Mouse (Mus musculus): ENCODE data around the gene Wnt3a. TPM values are rescaled to one million over a fixed set of nuclear protein-coding genes. Genes with fewer than 3 reads are reported as not detected.

The Wnt3a gene
- polyA plus RNA-seq, 2 experiments, result 1.2 to 1.3 TPM

DNA sequence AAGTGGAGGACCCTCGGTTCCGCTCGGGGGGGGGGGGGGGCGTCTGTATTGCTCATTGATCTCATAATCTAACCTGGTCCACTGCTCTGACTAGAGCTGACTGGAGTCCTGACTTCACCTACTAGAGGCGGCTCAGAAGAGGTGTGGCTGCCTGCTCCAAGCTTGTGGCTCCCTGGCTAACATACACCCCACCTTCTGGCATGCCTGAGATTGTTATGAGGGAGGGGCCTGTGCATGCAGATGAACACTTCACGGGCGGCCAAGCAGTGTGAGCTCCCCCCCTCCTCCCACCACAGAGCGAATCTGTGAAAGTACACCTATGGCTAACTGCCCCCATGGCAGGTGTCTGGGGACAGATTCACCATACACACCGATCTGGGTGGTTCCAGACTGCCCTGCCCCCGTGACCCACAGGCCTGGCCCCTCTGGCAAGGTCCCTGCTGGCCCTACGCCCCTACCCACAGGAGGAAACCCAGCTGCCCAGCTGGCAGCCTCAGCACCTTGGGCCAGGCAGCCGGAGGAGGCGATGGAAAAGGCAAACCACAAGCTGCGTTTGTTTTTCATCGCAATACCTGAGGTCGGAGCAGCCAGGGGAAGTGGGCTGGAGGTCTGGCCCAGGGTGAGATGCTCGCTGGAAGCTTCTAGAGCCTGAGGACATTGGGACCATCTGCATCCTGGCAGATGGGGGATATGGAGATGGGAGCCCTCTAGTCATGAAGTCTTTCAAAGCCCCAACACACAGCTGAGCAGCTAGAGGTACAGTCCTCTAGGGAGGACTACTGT is 22.7 kb upstream of the Wnt3a start:
- Histone ChIP-seq H3K36me3 (ENCODE audit: control insufficient read depth, insufficient read depth, low read length) (no peaks in the 10 kb centered on the region), H3K27ac (replicated peaks; ENCODE audit: low read depth, low read length) (no peak overlapping the region)

GRCm38 (mm10) chr11:59312501-59312900 is 21.9 kb upstream of the Wnt3a start:
- H3K9ac ChIP-seq (ENCODE audit: low read depth, low read length, severe bottlenecking), result no peak overlapping the region
- H3K27me3 ChIP-seq (ENCODE audit: control insufficient read depth, insufficient read depth, low read length), result 0 out of 2 replicates have a peak, but pooled peaks cover 5% of the 10 kb centered on the region
- H3K4me3 ChIP-seq (replicated peaks; ENCODE audit: low read length), result no peak overlapping the region
- H3K9me3 ChIP-seq (ENCODE audit: control insufficient read depth, low read length), result no peaks in the 10 kb centered on the region
- 61% methylated on average over 8 of the region's 8 CpGs for WGBS
- ATAC-seq (ENCODE audit: low FRiP score, low read depth) (no peak), DNase-seq (ENCODE audit: low spot score) (no peak)
- no peak overlapping the region for H3K27ac ChIP-seq (replicated peaks; ENCODE audit: low read depth, low read length)
- TF ChIP-seq POLR2A (IDR thresholded peaks at IDR 0.05; ENCODE audit: borderline replicate concordance, extremely low read depth, insufficient read depth, insufficient read length), result no peak
- H3K36me3 ChIP-seq (ENCODE audit: control insufficient read depth, insufficient read depth, low read length), result no peaks in the 10 kb centered on the region
- H3K4me2 ChIP-seq (replicated peaks; ENCODE audit: low read depth, low read length, severe bottlenecking), result no peak overlapping the region
- peaks cover 66% of the 10 kb centered on the region for H3K4me1 ChIP-seq (ENCODE audit: control insufficient read depth, insufficient read depth, low read length)

More for the DNA sequence above, 22.7 kb upstream of the Wnt3a start:
- TF ChIP-seq POLR2A (IDR thresholded peaks at IDR 0.05; ENCODE audit: borderline replicate concordance, extremely low read depth, insufficient read depth, insufficient read length), result no peak
- Histone ChIP-seq H3K9me3 (ENCODE audit: control insufficient read depth, low read length) (no peaks in the 10 kb centered on the region), H3K4me3 (replicated peaks; ENCODE audit: low read length) (no peak overlapping the region), H3K4me2 (replicated peaks; ENCODE audit: low read depth, low read length, severe bottlenecking) (no peak overlapping the region), H3K4me1 (ENCODE audit: control insufficient read depth, insufficient read depth, low read length) (peaks cover 63% of the 10 kb centered on the region), H3K9ac (ENCODE audit: low read depth, low read length, severe bottlenecking) (0 out of 2 replicates have a peak overlapping the region, but pooled peaks have one; percentile 28), H3K27me3 (ENCODE audit: control insufficient read depth, insufficient read depth, low read length) (0 out of 2 replicates have a peak, but pooled peaks cover 3% of the 10 kb centered on the region)
- WGBS, result 55% methylated on average over 16 of the region's 17 CpGs
- no peak for ATAC-seq (ENCODE audit: low FRiP score, low read depth)
- DNase-seq (ENCODE audit: low spot score), result no peak

- no peak for TF ChIP-seq POLR2A (IDR thresholded peaks at IDR 0.05; ENCODE audit: borderline replicate concordance, extremely low read depth, insufficient read depth, insufficient read length)
- H3K27me3 ChIP-seq (ENCODE audit: control insufficient read depth, insufficient read depth, low read length), result peaks cover 7% of the 10 kb centered on the region; the same call in 1 of the 2 replicates
- DNase-seq (ENCODE audit: low spot score) (no peak), ATAC-seq (ENCODE audit: low FRiP score, low read depth) (no peak)
- H3K36me3 ChIP-seq (ENCODE audit: control insufficient read depth, insufficient read depth, low read length), result no peaks in the 10 kb centered on the region
- H3K9ac ChIP-seq (ENCODE audit: low read depth, low read length, severe bottlenecking), result no peak overlapping the region
- H3K4me3 ChIP-seq (replicated peaks; ENCODE audit: low read length), result no peak overlapping the region
- H3K4me2 ChIP-seq (replicated peaks; ENCODE audit: low read depth, low read length, severe bottlenecking), result no peak overlapping the region
- H3K4me1 ChIP-seq (ENCODE audit: control insufficient read depth, insufficient read depth, low read length), result peaks cover 66% of the 10 kb centered on the region
- no peak overlapping the region for H3K27ac ChIP-seq (replicated peaks; ENCODE audit: low read depth, low read length)
- WGBS, result 70% methylated on average over 6 of the region's 6 CpGs
- no peaks in the 10 kb centered on the region for H3K9me3 ChIP-seq (ENCODE audit: control insufficient read depth, low read length)
Measured at GRCm38 (mm10) chr11:59312060-59312459, 21.5 kb upstream of the Wnt3a start.

- H3K4me3 ChIP-seq (replicated peaks; ENCODE audit: low read length), result no peak overlapping the region
- H3K4me1 ChIP-seq (ENCODE audit: control insufficient read depth, insufficient read depth, low read length), result peaks cover 77% of the 10 kb centered on the region
- H3K27me3 ChIP-seq (ENCODE audit: control insufficient read depth, insufficient read depth, low read length), result peaks cover 20% of the 10 kb centered on the region
- H3K9ac ChIP-seq (ENCODE audit: low read depth, low read length, severe bottlenecking), result no peak overlapping the region
- H3K4me2 ChIP-seq (replicated peaks; ENCODE audit: low read depth, low read length, severe bottlenecking), result peak overlapping the region; percentile 90; the same call in 1 of the 2 replicates
- 66% methylated on average over 8 of the region's 8 CpGs for WGBS
- H3K36me3 ChIP-seq (ENCODE audit: control insufficient read depth, insufficient read depth, low read length), result no peaks in the 10 kb centered on the region
- no peak for TF ChIP-seq POLR2A (IDR thresholded peaks at IDR 0.05; ENCODE audit: borderline replicate concordance, extremely low read depth, insufficient read depth, insufficient read length)
- no peaks in the 10 kb centered on the region for H3K9me3 ChIP-seq (ENCODE audit: control insufficient read depth, low read length)
- DNase-seq (ENCODE audit: low spot score) (no peak), ATAC-seq (ENCODE audit: low FRiP score, low read depth) (no peak)
- H3K27ac ChIP-seq (replicated peaks; ENCODE audit: low read depth, low read length), result peak overlapping the region; percentile 52
Measured at GRCm38 (mm10) chr11:59309976-59310375, 19.4 kb upstream of the Wnt3a start.

DNA sequence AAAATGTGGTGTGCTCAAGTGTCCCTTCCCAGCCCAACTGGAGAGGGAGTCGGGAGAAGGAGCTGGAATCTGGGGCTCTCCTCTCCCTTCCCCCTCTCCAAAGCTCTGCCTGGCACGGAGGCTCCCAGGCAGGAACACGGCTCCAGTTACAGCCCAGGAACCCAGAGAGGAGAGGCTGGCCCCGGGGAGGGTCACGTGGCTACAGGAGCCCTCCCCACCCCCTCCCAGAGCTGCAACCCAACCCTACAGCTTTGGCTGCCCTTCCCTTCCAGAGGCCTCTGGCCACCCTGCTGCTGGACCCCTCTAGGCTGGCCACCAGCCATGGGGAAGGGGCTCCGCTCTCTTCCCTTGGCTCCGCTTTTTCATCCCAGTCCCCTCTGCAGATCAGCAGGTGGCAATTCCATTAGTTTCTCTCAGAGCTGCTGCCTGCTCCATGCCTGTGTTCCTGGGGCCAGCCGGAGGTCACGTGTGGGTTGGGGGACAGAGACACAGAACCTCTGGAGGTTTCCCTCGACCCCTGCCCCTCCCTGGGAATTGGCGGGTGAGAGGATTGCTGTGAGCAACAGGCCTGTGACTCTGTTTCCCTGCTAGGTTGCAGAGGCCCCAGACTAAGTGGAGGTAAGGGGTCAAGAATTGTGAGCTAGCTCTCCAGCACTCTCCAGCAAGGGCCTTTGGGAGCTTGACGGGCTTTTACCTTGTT is 18.7 kb upstream of the Wnt3a start:
- DNase-seq (ENCODE audit: low spot score), result peak; percentile 62
- 13% methylated on average over 12 of the region's 12 CpGs for WGBS
- Histone ChIP-seq H3K4me1 (ENCODE audit: control insufficient read depth, insufficient read depth, low read length) (peaks cover 73% of the 10 kb centered on the region), H3K4me2 (replicated peaks; ENCODE audit: low read depth, low read length, severe bottlenecking) (peak overlapping the region; percentile 90), H3K27ac (replicated peaks; ENCODE audit: low read depth, low read length) (peak overlapping the region; percentile 55), H3K9me3 (ENCODE audit: control insufficient read depth, low read length) (no peaks in the 10 kb centered on the region), H3K9ac (ENCODE audit: low read depth, low read length, severe bottlenecking) (0 out of 2 replicates have a peak overlapping the region, but pooled peaks have one; percentile 28), H3K27me3 (ENCODE audit: control insufficient read depth, insufficient read depth, low read length) (peaks cover 26% of the 10 kb centered on the region), H3K36me3 (ENCODE audit: control insufficient read depth, insufficient read depth, low read length) (no peaks in the 10 kb centered on the region), H3K4me3 (replicated peaks; ENCODE audit: low read length) (peak overlapping the region; percentile 75)
- ATAC-seq (ENCODE audit: low FRiP score, low read depth), result peak; percentile 47
- TF ChIP-seq POLR2A (IDR thresholded peaks at IDR 0.05; ENCODE audit: borderline replicate concordance, extremely low read depth, insufficient read depth, insufficient read length), result no peak

Data from limb, embryonic 14.5 days (tissue).